Mouse (Mus musculus) induced T-regulatory cell, adult 2 months (primary cell): ENCODE data around the gene Ralgps1.

Experiments used
- DNase-seq: peaks from one replicate; pipeline ENCODE4 v3.0.0-alpha.2; 2012; ENCODE audit warnings: low read depth

Gene Ralgps1

GRCm38 (mm10) chr2:33244880-33245279 is 126.4 kb downstream of the Ralgps1 start:
- no peak for DNase-seq

- DNase-seq: no peak
Observed at GRCm38 (mm10) chr2:33237581-33237980, 133.7 kb downstream of the Ralgps1 start.

- DNase-seq: no peak
Observed at GRCm38 (mm10) chr2:33234848-33235247, 136.4 kb downstream of the Ralgps1 start.

- DNase-seq: no peak
Observed at GRCm38 (mm10) chr2:33233856-33234255, 137.4 kb downstream of the Ralgps1 start.

- no peak for DNase-seq
Observed at GRCm38 (mm10) chr2:33232782-33233570, 138.3 kb downstream of the Ralgps1 start.

- no peak for DNase-seq
Observed at GRCm38 (mm10) chr2:33231788-33232187, 139.5 kb downstream of the Ralgps1 start.

GRCm38 (mm10) chr2:33230701-33231100 is 140.6 kb downstream of the Ralgps1 start:
- DNase-seq: no peak

- DNase-seq: no peak
Observed at GRCm38 (mm10) chr2:33228551-33228950, 142.7 kb downstream of the Ralgps1 start.

- DNase-seq: no peak
Observed at GRCm38 (mm10) chr2:33228077-33228476, 143.2 kb downstream of the Ralgps1 start.

GRCm38 (mm10) chr2:33225921-33226320 is 145.4 kb downstream of the Ralgps1 start:
- DNase-seq: no peak

GRCm38 (mm10) chr2:33223656-33224358 is 147.5 kb downstream of the Ralgps1 start:
- no peak for DNase-seq

- DNase-seq: no peak
Observed at GRCm38 (mm10) chr2:33222480-33222879, 148.8 kb downstream of the Ralgps1 start.

- DNase-seq: peak; percentile 18
Observed at GRCm38 (mm10) chr2:33221339-33221900, 149.9 kb downstream of the Ralgps1 start.

- DNase-seq: no peak
Observed at GRCm38 (mm10) chr2:33220674-33221338, 150.5 kb downstream of the Ralgps1 start.

- no peak for DNase-seq
Observed at GRCm38 (mm10) chr2:33220246-33220645, 151.0 kb downstream of the Ralgps1 start.

GRCm38 (mm10) chr2:33219637-33220036 is 151.6 kb downstream of the Ralgps1 start:
- no peak for DNase-seq

GRCm38 (mm10) chr2:33218903-33219625 is 152.2 kb downstream of the Ralgps1 start:
- peak; percentile 62 for DNase-seq

- DNase-seq: peak; percentile 22
Observed at GRCm38 (mm10) chr2:33217425-33217794, 153.9 kb downstream of the Ralgps1 start.

GRCm38 (mm10) chr2:33216645-33217424 is 154.5 kb downstream of the Ralgps1 start:
- DNase-seq: peak; percentile 14

GRCm38 (mm10) chr2:33215700-33216509 is 155.4 kb downstream of the Ralgps1 start, which contains the start of gene Angptl2:
Gene Angptl2, plus strand, starts transcription at chr2:33216069.
- peak; percentile 76 for DNase-seq
